Mouse (Mus musculus) gonadal fat pad, adult 2 months (tissue): Measurements from ENCODE around the gene AY358078. TPM values are rescaled to one million over a fixed set of nuclear protein-coding genes. Genes with fewer than 3 reads are reported as not detected.

Source experiments
- polyA plus RNA-seq: library from polyadenylated mRNA; depleted of rRNA; stranded (reverse); fragments of >200 nt; gene quantifications from 2 replicates; pipeline ENCODE4 v1.2.3, GENCODE M21; 2012; rRNA removed

Gene AY358078
- polyA plus RNA-seq, 1 experiment = not detected

Other genes starting within 250 kb of the AY358078 start
- gene Gm5622, start 247.3 kb upstream of the AY358078 start, polyA plus RNA-seq = not detected in 2 replicates
- not detected in 2 replicates for gene Gm17175, start 226.0 kb upstream of the AY358078 start, polyA plus RNA-seq
- gene Gm17174, start 207.9 kb upstream of the AY358078 start, polyA plus RNA-seq = not detected in 2 replicates
- not detected in 2 replicates for gene Gm17078, start 188.7 kb upstream of the AY358078 start, polyA plus RNA-seq
- gene Gm4181, start 164.4 kb upstream of the AY358078 start, polyA plus RNA-seq = not detected in 2 replicates
- gene Gm17079, start 104.6 kb upstream of the AY358078 start, polyA plus RNA-seq = not detected in 2 replicates
- gene Gm5800, start 82.9 kb upstream of the AY358078 start, polyA plus RNA-seq = not detected in 2 replicates
- not detected in 2 replicates for gene Ang4, start 26.5 kb upstream of the AY358078 start, polyA plus RNA-seq
- 0.34 TPM in 1 of 2 replicates, not detected in the other for gene Ear6, start 53.7 kb downstream of the AY358078 start, polyA plus RNA-seq
- gene Mettl17, start 84.8 kb downstream of the AY358078 start, polyA plus RNA-seq = 30.5 and 32.8 TPM in 2 replicates
- 0.51 and 0.77 TPM in 2 replicates for gene Slc39a2, start 92.8 kb downstream of the AY358078 start, polyA plus RNA-seq
- 178 and 261 TPM in 2 replicates for gene Ndrg2, start 114.1 kb downstream of the AY358078 start, polyA plus RNA-seq
- gene Tppp2, start 118.4 kb downstream of the AY358078 start, polyA plus RNA-seq = 1.6 and 2.3 TPM in 2 replicates
- gene Rnase13, start 122.7 kb downstream of the AY358078 start, polyA plus RNA-seq = 210 and 501 TPM in 2 replicates
- gene Arhgef40, start 184.7 kb downstream of the AY358078 start, polyA plus RNA-seq = 103 and 141 TPM in 2 replicates
- 0.51 and 0.55 TPM in 2 replicates for gene Tmem253, start 215.6 kb downstream of the AY358078 start, polyA plus RNA-seq
- 65.7 and 74.2 TPM in 2 replicates for gene Zfp219, start 220.7 kb downstream of the AY358078 start, polyA plus RNA-seq
- gene Olfr221, start 242.4 kb downstream of the AY358078 start, polyA plus RNA-seq = not detected in 2 replicates